Mouse (Mus musculus) MEL (cell line): ENCODE data around the gene Fat2. TPM values are rescaled to one million over a fixed set of nuclear protein-coding genes. Genes with fewer than 3 reads are reported as not detected.
A peak's percentile ranks its signal among the peaks of the same experiment; 100 is the strongest.

ENCODE experiments used
- DNase-seq: peaks from one replicate; pipeline ENCODE4 v3.0.0; 2011; ENCODE audit warnings: low read depth, low spot score
- H3K27ac ChIP-seq: 2 replicates; pipeline ENCODE4 v1.5.1; 2012; ENCODE audit warnings: low read depth, mild to moderate bottlenecking, control low read depth, low read length, moderate library complexity; ENCODE audit not compliant: control insufficient read depth
- H3K27me3 ChIP-seq, 2 experiments: fragments of 150-350 bp in 1 of 2; sonication (generic) in 1 of 2; 2 replicates each; pipeline ENCODE4 v1.6.1; 2012; ENCODE audit warnings: low read length in 2 of 2, mild to moderate bottlenecking in 2 of 2, improper control_type of control experiment in 1 of 2, moderate library complexity in 1 of 2; ENCODE audit not compliant: insufficient read depth in 2 of 2, control insufficient read depth in 1 of 2
- H3K36me3 ChIP-seq, 2 experiments: 2 replicates each; pipeline ENCODE4 v1.6.1; 2012 to 2014; ENCODE audit warnings: low read length in 2 of 2, improper control_type of control experiment in 1 of 2, inconsistent platforms in 1 of 2, mild to moderate bottlenecking in 1 of 2; ENCODE audit not compliant: insufficient read depth in 2 of 2, control insufficient read depth in 1 of 2
- H3K4me1 ChIP-seq, 2 experiments: fragments of 150-350 bp in 1 of 2; sonication (generic) in 1 of 2; 2 replicates each; pipeline ENCODE4 v1.6.1; 2012; ENCODE audit warnings: low read length in 2 of 2, improper control_type of control experiment in 1 of 2, mild to moderate bottlenecking in 1 of 2; ENCODE audit not compliant: insufficient read depth in 2 of 2, control insufficient read depth in 1 of 2
- H3K4me3 ChIP-seq, 2 experiments: fragments of 150-350 bp in 1 of 2; sonication (generic) in 1 of 2; 2 replicates each; pipeline ENCODE4 v1.5.1; 2012; ENCODE audit warnings: low read depth in 2 of 2, low read length in 2 of 2, mild to moderate bottlenecking in 2 of 2, moderate library complexity in 2 of 2, control low read depth in 1 of 2, improper control_type of control experiment in 1 of 2; ENCODE audit not compliant: control insufficient read depth in 1 of 2, insufficient read depth in 1 of 2
- H3K79me2 ChIP-seq: 2 replicates; pipeline ENCODE4 v1.6.1; 2012; ENCODE audit warnings: mild to moderate bottlenecking, low read length, moderate library complexity; ENCODE audit not compliant: control insufficient read depth, poor library complexity, insufficient read depth
- H3K9ac ChIP-seq: 2 replicates; pipeline ENCODE4 v1.6.1; 2012; ENCODE audit warnings: low read depth, mild to moderate bottlenecking, control low read depth, low read length, moderate library complexity; ENCODE audit not compliant: control insufficient read depth, poor library complexity, severe bottlenecking
- H3K9me3 ChIP-seq: fragments of 150-350 bp; sonication (generic); replicated peaks from 2 replicates; pipeline ENCODE4 v1.6.1; 2012; ENCODE audit warnings: mild to moderate bottlenecking, low read length, improper control_type of control experiment, moderate library complexity; ENCODE audit not compliant: insufficient read depth
- BHLHE40 ChIP-seq: IDR thresholded peaks from 2 replicates; pipeline ENCODE4 v1.6.1; 2012; ENCODE audit warnings: low read depth, mild to moderate bottlenecking, inconsistent platforms, low read length, improper control_type of control experiment, borderline replicate concordance
- CTCF ChIP-seq, 3 experiments: IDR thresholded peaks in 2 of 3; conservative IDR thresholded peaks in 1 of 3; 2 replicates each; pipeline ENCODE4 v1.5.1; 2011 to 2012; ENCODE audit warnings: low read length in 3 of 3, low read depth in 2 of 3, mild to moderate bottlenecking in 2 of 3, improper control_type of control experiment in 1 of 3, inconsistent platforms in 1 of 3, mixed read lengths in 1 of 3, moderate library complexity in 1 of 3; ENCODE audit not compliant: control insufficient read depth in 1 of 3, insufficient read depth in 1 of 3, poor library complexity in 1 of 3, severe bottlenecking in 1 of 3
- KAT2A ChIP-seq: conservative IDR thresholded peaks from 2 replicates; pipeline ENCODE4 v1.6.1; 2012; ENCODE audit warnings: low read depth, low read length, improper control_type of control experiment, inconsistent platforms
- MAX ChIP-seq: IDR thresholded peaks from 2 replicates; pipeline ENCODE4 v1.6.1; 2011; ENCODE audit warnings: low read length, improper control_type of control experiment
- MYC ChIP-seq: IDR thresholded peaks from 2 replicates; pipeline ENCODE4 v1.6.1; 2011; ENCODE audit warnings: low read depth, mild to moderate bottlenecking, low read length, improper control_type of control experiment, moderate library complexity
- NRF1 ChIP-seq: IDR thresholded peaks from 2 replicates; pipeline ENCODE4 v1.6.1; 2014; ENCODE audit warnings: low read depth, mild to moderate bottlenecking, inconsistent platforms, low read length, improper control_type of control experiment, moderate library complexity; ENCODE audit not compliant: poor library complexity, insufficient read depth, severe bottlenecking
- POLR2AphosphoS2 ChIP-seq: IDR thresholded peaks from 2 replicates; pipeline ENCODE4 v1.6.1; 2011; ENCODE audit warnings: low read length, improper control_type of control experiment
- RAD21 ChIP-seq: IDR thresholded peaks from 2 replicates; pipeline ENCODE4 v1.6.1; 2011; ENCODE audit warnings: mild to moderate bottlenecking, low read depth, low read length, improper control_type of control experiment
- SIN3A ChIP-seq: IDR thresholded peaks from 2 replicates; pipeline ENCODE4 v1.6.1; 2012; ENCODE audit warnings: low read length, improper control_type of control experiment, inconsistent platforms
- SMC3 ChIP-seq: IDR thresholded peaks from 2 replicates; pipeline ENCODE4 v1.6.1; 2011; ENCODE audit warnings: low read depth, low read length, improper control_type of control experiment
- TBP ChIP-seq: IDR thresholded peaks from 2 replicates; pipeline ENCODE4 v1.8.0; 2011; ENCODE audit warnings: low read depth, low read length, improper control_type of control experiment
- TCF12 ChIP-seq: IDR thresholded peaks from 2 replicates; pipeline ENCODE4 v1.6.1; 2014; ENCODE audit warnings: low read depth, mild to moderate bottlenecking, inconsistent platforms, low read length, improper control_type of control experiment, moderate library complexity
- USF1 ChIP-seq: IDR thresholded peaks from 2 replicates; pipeline ENCODE4 v1.6.1; 2014; ENCODE audit warnings: low read depth, mild to moderate bottlenecking, inconsistent platforms, low read length, improper control_type of control experiment, moderate library complexity
- USF2 ChIP-seq, 2 experiments: IDR thresholded peaks; 2 replicates each; pipeline ENCODE4 v1.6.1; 2011 to 2012; ENCODE audit warnings: improper control_type of control experiment in 2 of 2, low read length in 2 of 2, borderline replicate concordance in 1 of 2, inconsistent platforms in 1 of 2, low read depth in 1 of 2, mild to moderate bottlenecking in 1 of 2; ENCODE audit not compliant: insufficient read depth in 1 of 2
- ZC3H11A ChIP-seq: IDR thresholded peaks from 2 replicates; pipeline ENCODE4 v1.6.1; 2012; ENCODE audit warnings: low read depth, mild to moderate bottlenecking, inconsistent platforms, low read length, improper control_type of control experiment
- ZMIZ1 ChIP-seq: IDR thresholded peaks from 2 replicates; pipeline ENCODE4 v1.6.1; 2012; ENCODE audit warnings: low read depth, mild to moderate bottlenecking, inconsistent platforms, low read length, improper control_type of control experiment, moderate library complexity
- polyA plus RNA-seq, 2 experiments: library from polyadenylated mRNA; stranded (reverse) in 1 of 2; unstranded in 1 of 2; fragments of >175 nt in 1 of 2; fragments of >200 nt in 1 of 2; gene quantifications; 2 replicates each; pipeline versions ENCODE4 v1.2.1 to v1.2.4; 2012; ENCODE audit warnings: low replicate concordance in 2 of 2, low read depth in 1 of 2; ENCODE audit not compliant: insufficient read length in 2 of 2, insufficient read depth in 1 of 2, missing spikeins in 1 of 2
- total RNA-seq: library from RNA; depleted of rRNA; stranded (reverse); fragments of 300-350 nt; gene quantifications from 2 replicates; pipeline ENCODE4 v1.2.3, GENCODE M21; 2012

Gene Fat2
- total and polyA plus RNA-seq, 3 experiments = under 0.01 to 0.01 TPM; not detected in 1

- peaks cover 3 to 5% of the 10 kb centered on the region in 2 experiments; a peak in 3 of 4 replicates for H3K27me3 ChIP-seq
- TF ChIP-seq TBP (no peak), KAT2A (no peak), ZMIZ1 (no peak), TCF12 (no peak), USF1 (no peak), CTCF (IDR thresholded peaks at IDR 0.05 in 2 of 3, conservative IDR thresholded peaks at IDR 0.05 in 1 of 3; ENCODE audit: control insufficient read depth in 1 of 3, insufficient read depth in 1 of 3, low read depth in 2 of 3, low read length in 3 of 3, poor library complexity in 1 of 3, severe bottlenecking in 1 of 3) (no peak), RAD21 (no peak)
- TF ChIP-seq, all 39 proteins: peak for 0
These were observed 83.0 kb downstream of the Fat2 start for GRCm38 (mm10) chr11:55253391-55253790.

DNA sequence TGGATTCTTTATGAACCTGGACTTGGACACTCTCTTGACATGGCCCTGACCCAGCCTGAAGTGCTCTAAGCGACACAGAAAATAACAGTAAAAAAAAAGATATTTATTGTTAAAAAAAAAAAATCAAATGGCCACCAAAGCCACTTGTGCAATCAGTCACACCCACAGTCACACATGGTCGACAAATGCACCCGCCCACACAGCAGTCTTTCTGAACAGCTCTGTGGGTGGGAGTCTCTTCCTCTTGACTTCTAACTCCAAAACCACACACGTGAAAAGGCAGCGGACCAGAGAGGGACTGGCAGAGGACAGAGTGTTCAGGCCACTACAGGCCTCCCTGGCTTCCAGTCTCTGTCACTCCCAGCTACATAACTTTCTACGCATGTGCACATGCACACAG is 85.8 kb downstream of the Fat2 start:
- H3K36me3 ChIP-seq = 0 out of 4 replicates have a peak, but pooled peaks cover 0 to 2% of the 10 kb centered on the region in 2 experiments
- H3K79me2 ChIP-seq = no peaks in the 10 kb centered on the region
- H3K27ac ChIP-seq = no peak overlapping the region
- TF ChIP-seq SIN3A = 0 out of 2 replicates have a peak, but pooled peaks have one; percentile 26
- TF ChIP-seq MYC = 0 out of 2 replicates have a peak, but pooled peaks have one; percentile 30
- 0 out of 2 replicates have a peak, but pooled peaks have one; percentile 43 for TF ChIP-seq MAX
- TF ChIP-seq USF1 = no peak
- peak; percentile 52 for DNase-seq
- peaks cover 0 to 4% of the 10 kb centered on the region in 2 experiments; a peak in 1 of 4 replicates for H3K4me1 ChIP-seq
- H3K4me3 ChIP-seq = no peak overlapping the region
- H3K9me3 ChIP-seq = no peaks in the 10 kb centered on the region
- H3K27me3 ChIP-seq = peaks cover 0 to 3% of the 10 kb centered on the region in 2 experiments; a peak in 1 of 4 replicates
- no peak overlapping the region for H3K9ac ChIP-seq

More at GRCm38 (mm10) chr11:55253391-55253790, 83.0 kb downstream of the Fat2 start:
- no peak for DNase-seq
- Histone ChIP-seq H3K36me3 (0 out of 4 replicates have a peak, but pooled peaks cover 0 to 2% of the 10 kb centered on the region in 2 experiments), H3K9me3 (no peaks in the 10 kb centered on the region), H3K27ac (no peak overlapping the region), H3K79me2 (no peaks in the 10 kb centered on the region), H3K9ac (no peak overlapping the region), H3K4me3 (no peak overlapping the region), H3K4me1 (peaks cover 0 to 4% of the 10 kb centered on the region in 2 experiments; a peak in 1 of 4 replicates)

GRCm38 (mm10) chr11:55240556-55240955 is 95.8 kb downstream of the Fat2 start:
- no peak overlapping the region for H3K9ac ChIP-seq
- no peaks in the 10 kb centered on the region for H3K79me2 ChIP-seq
- TF ChIP-seq TBP (no peak), SMC3 (peak; percentile 94), POLR2AphosphoS2 (no peak), USF1 (peak; percentile 77), ZC3H11A (peak; percentile 94), USF2 (IDR thresholded peaks at IDR 0.05; ENCODE audit: borderline replicate concordance in 1 of 2, insufficient read depth in 1 of 2, low read depth in 1 of 2, low read length in 2 of 2) (0 out of 4 replicates have a peak, but pooled peaks of 1 of the 2 experiments have one; percentile 25), BHLHE40 (peak; percentile 62), RAD21 (peak; percentile 90), MYC (no peak), NRF1 (no peak), CTCF (IDR thresholded peaks at IDR 0.05 in 2 of 3, conservative IDR thresholded peaks at IDR 0.05 in 1 of 3; ENCODE audit: control insufficient read depth in 1 of 3, insufficient read depth in 1 of 3, low read depth in 2 of 3, low read length in 3 of 3, poor library complexity in 1 of 3, severe bottlenecking in 1 of 3) (peak; percentile 48 to 90 (median 73))
- peak; percentile 86 for DNase-seq
- H3K9me3 ChIP-seq = no peaks in the 10 kb centered on the region
- H3K27ac ChIP-seq = no peak overlapping the region
- H3K4me1 ChIP-seq = no peaks in the 10 kb centered on the region
- H3K4me3 ChIP-seq = no peak overlapping the region
- no peaks in the 10 kb centered on the region for H3K36me3 ChIP-seq
- H3K27me3 ChIP-seq = no peaks in the 10 kb centered on the region
